Mouse (Mus musculus) spleen, postnatal 36 days (tissue): ENCODE results near the gene Olfr1360.

Experiments used
- DNase-seq, 2 experiments: peaks; one replicate each; pipeline ENCODE4 v3.0.0; 2022; ENCODE audit warnings: low spot score in 2 of 2, mixed read lengths in 1 of 2

The Olfr1360 gene

DNA sequence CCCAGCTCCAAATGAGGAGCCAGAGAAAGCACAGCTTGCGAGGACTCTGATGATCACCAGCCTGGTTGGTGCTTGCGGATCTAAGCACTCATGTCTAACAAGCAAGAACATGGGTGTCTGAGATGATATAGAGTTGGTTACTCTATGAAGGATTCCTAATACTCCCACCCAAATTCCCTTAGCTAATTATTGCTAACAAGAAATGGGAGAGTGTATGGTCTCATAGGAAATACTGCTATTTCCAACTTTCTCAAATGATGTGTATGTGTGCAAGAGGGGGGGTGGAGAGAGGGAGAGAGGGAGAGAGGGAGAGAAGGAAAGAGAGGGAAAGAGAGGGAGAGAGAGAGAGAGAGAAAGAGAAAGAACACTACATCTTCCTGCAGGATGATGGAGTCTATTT is 13.9 kb downstream of the Olfr1360 start, which contains the start of gene Olfr1361:
TSS of gene Olfr1361 (minus strand) at position 101 of the 400 bp plus-strand sequence.
- DNase-seq: no peak

DNA sequence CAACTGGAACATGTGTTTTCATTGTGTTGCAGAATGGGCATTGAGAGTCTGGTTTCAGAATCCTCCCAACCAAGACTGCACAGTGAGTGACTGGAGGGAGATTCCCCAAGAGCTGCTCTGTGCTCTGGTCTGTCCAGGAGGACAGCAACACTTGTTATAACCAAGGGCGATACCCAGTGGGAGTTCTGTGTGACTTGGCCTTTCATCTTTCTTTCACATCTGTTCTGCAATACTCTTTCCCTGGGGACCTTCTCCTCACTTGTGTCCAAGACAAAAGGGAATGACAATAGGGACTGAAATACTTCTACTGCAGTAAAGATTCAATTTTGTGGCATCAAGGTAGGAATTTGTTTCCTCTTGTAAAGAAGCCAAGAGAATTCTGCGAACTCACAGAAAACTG is 34.8 kb downstream of the Olfr1360 start, which contains the start of gene Olfr11:
TSS of gene Olfr11 (minus strand) at position 101 of the 400 bp plus-strand sequence.
- no peak for DNase-seq
